Mouse (Mus musculus) CH12.LX (cell line): ENCODE measurements around the gene Sec24a. TPM values are rescaled to one million over a fixed set of nuclear protein-coding genes. Genes with fewer than 3 reads are reported as not detected.
"Not testable (repeated sequence)": the region's sequence is repeated elsewhere in the genome, so short reads cannot be mapped to it uniquely, and the experiment has no call there.

ENCODE experiments used
- DNase-seq: peaks from one replicate; pipeline ENCODE4 v3.0.0-alpha.2; 2013; ENCODE audit errors: extremely low read depth
- H3K27ac ChIP-seq: 2 replicates; pipeline ENCODE4 v1.5.1; 2012; ENCODE audit warnings: low read depth, mild to moderate bottlenecking, control low read depth, moderate library complexity; ENCODE audit not compliant: insufficient read depth
- H3K27me3 ChIP-seq: replicated peaks from 2 replicates; pipeline ENCODE3; 2012; ENCODE audit warnings: inconsistent platforms
- H3K36me3 ChIP-seq, 2 experiments: replicated peaks in 1 of 2; 2 replicates each; pipeline versions ENCODE3 to v1.6.1; 2012; ENCODE audit warnings: inconsistent platforms in 1 of 2, low read length in 1 of 2, mild to moderate bottlenecking in 1 of 2, mixed read lengths in 1 of 2, moderate library complexity in 1 of 2; ENCODE audit not compliant: control insufficient read depth in 1 of 2, insufficient read depth in 1 of 2
- H3K4me1 ChIP-seq, 2 experiments: 2 replicates each; pipeline ENCODE4 v1.6.1; 2012; ENCODE audit warnings: inconsistent platforms in 1 of 2, moderate library complexity in 1 of 2; ENCODE audit not compliant: insufficient read depth in 2 of 2, control insufficient read depth in 1 of 2
- H3K4me2 ChIP-seq: 2 replicates; pipeline ENCODE4 v1.6.1; 2012; ENCODE audit warnings: low read depth, mild to moderate bottlenecking, control low read depth; ENCODE audit not compliant: poor library complexity, insufficient read depth, severe bottlenecking
- H3K4me3 ChIP-seq, 3 experiments: fragments of 150-350 bp in 1 of 3; sonication (generic) in 1 of 3; replicated peaks in 1 of 3; 2 replicates each; pipeline versions ENCODE3 to v1.5.1; 2011 to 2012; ENCODE audit warnings: low read depth in 2 of 3, low read length in 2 of 3, mild to moderate bottlenecking in 2 of 3, moderate library complexity in 2 of 3, control low read depth in 1 of 3, improper control_type of control experiment in 1 of 3, inconsistent platforms in 1 of 3, mixed read lengths in 1 of 3; ENCODE audit not compliant: poor library complexity in 1 of 3
- H3K79me2 ChIP-seq: replicated peaks from 2 replicates; pipeline ENCODE4 v1.6.1; 2012; ENCODE audit warnings: mild to moderate bottlenecking, moderate library complexity; ENCODE audit not compliant: control insufficient read depth, poor library complexity, insufficient read depth, severe bottlenecking; ENCODE audit errors: extremely low read depth
- H3K9ac ChIP-seq: 2 replicates; pipeline ENCODE4 v1.6.1; 2012; ENCODE audit warnings: low read depth, mild to moderate bottlenecking, control low read depth, moderate library complexity; ENCODE audit not compliant: insufficient read depth
- H3K9me3 ChIP-seq: replicated peaks from 2 replicates; pipeline ENCODE3; 2012; ENCODE audit warnings: low read length, inconsistent platforms, mixed read lengths
- BHLHE40 ChIP-seq: IDR thresholded peaks from 2 replicates; pipeline ENCODE4 v1.6.1; 2011; ENCODE audit warnings: mild to moderate bottlenecking, low read depth, low read length, improper control_type of control experiment
- CHD1 ChIP-seq: IDR thresholded peaks from 2 replicates; pipeline ENCODE4 v1.6.1; 2012; ENCODE audit warnings: low read depth, low read length, improper control_type of control experiment, inconsistent platforms
- CHD2 ChIP-seq: IDR thresholded peaks from 2 replicates; pipeline ENCODE4 v1.6.1; 2011; ENCODE audit warnings: low read length, improper control_type of control experiment
- CTCF ChIP-seq, 2 experiments: IDR thresholded peaks in 1 of 2; conservative IDR thresholded peaks in 1 of 2; 2 replicates each; pipeline ENCODE4 v1.5.1; 2011 to 2012; ENCODE audit warnings: low read depth in 2 of 2, low read length in 2 of 2, improper control_type of control experiment in 1 of 2, inconsistent platforms in 1 of 2, mild to moderate bottlenecking in 1 of 2, moderate library complexity in 1 of 2
- ELF1 ChIP-seq: IDR thresholded peaks from 2 replicates; pipeline ENCODE4 v1.6.1; 2014; ENCODE audit warnings: low read depth, mild to moderate bottlenecking, inconsistent platforms, low read length, improper control_type of control experiment
- EP300 ChIP-seq: IDR thresholded peaks from 2 replicates; pipeline ENCODE4 v1.6.1; 2011; ENCODE audit warnings: low read length, improper control_type of control experiment
- JUN ChIP-seq: IDR thresholded peaks from 2 replicates; pipeline ENCODE4 v1.6.1; 2011; ENCODE audit warnings: low read depth, mild to moderate bottlenecking, low read length, improper control_type of control experiment, moderate library complexity; ENCODE audit not compliant: insufficient read depth
- MAX ChIP-seq: IDR thresholded peaks from 2 replicates; pipeline ENCODE4 v1.6.1; 2011; ENCODE audit warnings: low read length, improper control_type of control experiment
- MAZ ChIP-seq: IDR thresholded peaks from 2 replicates; pipeline ENCODE4 v1.6.1; 2012; ENCODE audit warnings: low read depth, mild to moderate bottlenecking, inconsistent platforms, low read length, improper control_type of control experiment, moderate library complexity
- MXI1 ChIP-seq: IDR thresholded peaks from 2 replicates; pipeline ENCODE4 v1.6.1; 2011; ENCODE audit warnings: mild to moderate bottlenecking, low read depth, low read length, improper control_type of control experiment
- MYC ChIP-seq: IDR thresholded peaks from 2 replicates; pipeline ENCODE4 v1.6.1; 2011; ENCODE audit warnings: low read depth, mild to moderate bottlenecking, improper control_type of control experiment, low read length
- NELFE ChIP-seq: IDR thresholded peaks from 2 replicates; pipeline ENCODE4 v1.6.1; 2011; ENCODE audit warnings: low read depth, low read length, improper control_type of control experiment
- PAX5 ChIP-seq: IDR thresholded peaks from 2 replicates; pipeline ENCODE4 v1.6.1; 2012; ENCODE audit warnings: low read length, inconsistent platforms, mixed read lengths
- POLR2AphosphoS2 ChIP-seq: IDR thresholded peaks from 2 replicates; pipeline ENCODE4 v1.6.1; 2011; ENCODE audit warnings: low read depth, low read length, improper control_type of control experiment
- RCOR1 ChIP-seq: conservative IDR thresholded peaks from 2 replicates; pipeline ENCODE4 v1.6.1; 2012; ENCODE audit warnings: low read depth, mild to moderate bottlenecking, inconsistent platforms, low read length, improper control_type of control experiment
- SMC3 ChIP-seq: IDR thresholded peaks from 2 replicates; pipeline ENCODE4 v1.6.1; 2011; ENCODE audit warnings: low read depth, low read length, improper control_type of control experiment
- TBP ChIP-seq: conservative IDR thresholded peaks from 2 replicates; pipeline ENCODE4 v1.6.1; 2011; ENCODE audit warnings: low read depth, low read length, improper control_type of control experiment
- TCF12 ChIP-seq: IDR thresholded peaks from 2 replicates; pipeline ENCODE4 v1.6.1; 2014; ENCODE audit warnings: low read depth, mild to moderate bottlenecking, inconsistent platforms, low read length, improper control_type of control experiment
- UBTF ChIP-seq: IDR thresholded peaks from 2 replicates; pipeline ENCODE4 v1.6.1; 2012; ENCODE audit warnings: low read depth, mild to moderate bottlenecking, inconsistent platforms, low read length, improper control_type of control experiment, moderate library complexity
- USF2 ChIP-seq: conservative IDR thresholded peaks from 2 replicates; pipeline ENCODE4 v1.6.1; 2011; ENCODE audit warnings: low read depth, low read length, improper control_type of control experiment
- ZMIZ1 ChIP-seq: IDR thresholded peaks from 2 replicates; pipeline ENCODE4 v1.6.1; 2012; ENCODE audit warnings: low read depth, mild to moderate bottlenecking, inconsistent platforms, low read length, improper control_type of control experiment
- dilution Hi-C: fragments of 300-500 bp; cut with MboI; formaldehyde crosslinking; loops from 2 replicates; pipeline ENCODE4 v1.14.3; 2020; ENCODE audit warnings: low sequenced_read_pairs; ENCODE audit not compliant: extremely low pct_unique_long_range_greater_than_20kb, extremely low pct_ligation_motif_present
- in situ Hi-C: fragments of 300-500 bp; cut with MboI; formaldehyde crosslinking; loops from 3 replicates; pipeline ENCODE4 v1.14.3; 2019; ENCODE audit warnings: low sequenced_read_pairs, low pct_ligation_motif_present, low pct_unique_long_range_greater_than_20kb, mixed read lengths
- polyA plus RNA-seq: library from polyadenylated mRNA; unstranded; fragments of >175 nt; gene quantifications from 2 replicates; pipeline ENCODE4 v1.2.1, GENCODE M21; 2012; ENCODE audit warnings: low read depth; ENCODE audit not compliant: insufficient read length
- total RNA-seq, 2 experiments: library from RNA; depleted of rRNA; stranded (reverse); fragments of 300-350 nt in 1 of 2; fragments of >200 nt in 1 of 2; gene quantifications; 2 replicates each; pipeline ENCODE4 v1.2.3; 2012 to 2014

Sec24a gene
- total and polyA plus RNA-seq, 3 experiments, result 5.5 to 16.8 (median 6.3) TPM

DNA sequence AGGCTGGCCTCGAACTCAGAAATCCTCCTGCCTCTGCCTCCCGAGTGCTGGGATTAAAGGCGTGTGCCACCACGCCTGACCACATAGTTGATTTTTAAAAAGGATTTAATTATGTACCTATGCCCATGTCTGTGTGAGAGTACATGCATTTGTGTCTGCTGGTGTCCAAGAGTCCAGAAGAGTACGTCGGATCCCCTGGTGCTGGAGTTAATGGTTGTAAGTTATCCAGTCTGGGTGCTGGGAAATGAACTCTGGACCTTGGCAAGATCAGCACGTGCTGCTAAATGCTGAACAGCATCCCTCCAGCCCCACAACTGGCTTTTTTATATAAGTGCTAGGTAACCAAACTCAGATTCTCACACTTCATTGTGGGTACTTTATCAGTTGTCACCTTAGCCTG lies 92.6 kb downstream of the Sec24a start:
- no peak for DNase-seq
- H3K27me3 ChIP-seq, result no peaks in the 10 kb centered on the region
- no peak overlapping the region for H3K4me3 ChIP-seq
- no peaks in the 10 kb centered on the region for H3K36me3 ChIP-seq
- in situ Hi-C loops, result no loop called here
- TF ChIP-seq NELFE, result no peak
- no peak for TF ChIP-seq CHD1
- no peak for TF ChIP-seq ZMIZ1
- no peak for TF ChIP-seq TCF12
- no peak overlapping the region for H3K27ac ChIP-seq
- no peaks in the 10 kb centered on the region for H3K9me3 ChIP-seq
- dilution Hi-C loops, result no loop called here
- H3K4me2 ChIP-seq, result no peak overlapping the region
- no peaks in the 10 kb centered on the region for H3K79me2 ChIP-seq
- no peak overlapping the region for H3K9ac ChIP-seq
- peaks cover 0 to 9% of the 10 kb centered on the region in 2 experiments; a peak in 2 of 4 replicates for H3K4me1 ChIP-seq

DNA sequence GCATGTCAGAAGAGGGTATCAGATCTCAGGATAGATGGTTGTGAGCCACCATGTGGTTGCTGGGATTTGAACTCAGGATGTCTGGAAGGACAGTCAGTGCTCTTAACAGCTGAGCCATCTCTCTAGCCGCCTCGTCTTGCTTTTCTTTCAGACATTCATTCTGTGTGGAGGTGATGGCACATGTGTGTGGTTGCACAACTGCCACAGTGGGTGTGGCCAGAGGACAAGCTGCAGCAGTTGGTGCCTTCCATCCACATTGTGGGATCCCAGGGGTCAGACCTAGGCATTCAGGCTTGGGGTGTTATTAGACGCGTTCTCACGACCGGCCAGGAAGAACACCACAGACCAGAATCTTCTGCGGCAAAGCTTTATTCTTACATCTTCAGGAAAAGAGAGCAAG lies 98.7 kb downstream of the Sec24a start:
- DNase-seq, H3K79me2 ChIP-seq, dilution Hi-C loops, H3K27me3 ChIP-seq, H3K4me3 ChIP-seq, in situ Hi-C loops, H3K9ac ChIP-seq, H3K4me1 ChIP-seq, H3K4me2 ChIP-seq, H3K9me3 ChIP-seq, H3K27ac ChIP-seq, H3K36me3 ChIP-seq: not testable (repeated sequence)

DNA sequence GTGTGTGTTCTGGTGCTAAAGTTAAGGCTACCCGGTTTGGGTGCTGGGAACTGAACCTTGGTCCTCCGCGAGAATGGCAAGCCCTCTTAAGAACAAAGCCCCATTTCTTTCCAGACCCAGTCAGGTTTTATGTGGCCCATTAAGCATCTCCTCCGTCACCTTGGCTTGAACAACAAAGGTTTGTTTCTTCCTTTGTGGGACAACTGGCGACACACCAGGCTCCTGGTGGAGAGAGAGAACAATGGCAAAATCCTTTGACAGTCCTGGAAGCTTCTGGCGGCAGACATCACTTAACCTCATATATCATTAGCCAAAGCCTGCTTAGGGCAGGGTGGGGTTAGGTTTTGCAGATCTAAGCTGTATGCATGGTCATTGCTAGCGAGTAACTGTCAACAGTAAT lies 100.8 kb downstream of the Sec24a start:
- no peak for DNase-seq
- Histone ChIP-seq H3K9me3 (no peaks in the 10 kb centered on the region), H3K27me3 (no peaks in the 10 kb centered on the region), H3K4me3 (no peak overlapping the region), H3K27ac (no peak overlapping the region), H3K36me3 (no peaks in the 10 kb centered on the region), H3K4me1 (peaks cover 0 to 13% of the 10 kb centered on the region in 2 experiments; a peak in 2 of 4 replicates), H3K9ac (no peak overlapping the region), H3K4me2 (no peak overlapping the region), H3K79me2 (no peaks in the 10 kb centered on the region)
- TF ChIP-seq BHLHE40, result no peak
- TF ChIP-seq MAZ, result no peak
- TF ChIP-seq SMC3, result no peak
- in situ Hi-C loops, result no loop called here
- dilution Hi-C loops, result no loop called here

DNA sequence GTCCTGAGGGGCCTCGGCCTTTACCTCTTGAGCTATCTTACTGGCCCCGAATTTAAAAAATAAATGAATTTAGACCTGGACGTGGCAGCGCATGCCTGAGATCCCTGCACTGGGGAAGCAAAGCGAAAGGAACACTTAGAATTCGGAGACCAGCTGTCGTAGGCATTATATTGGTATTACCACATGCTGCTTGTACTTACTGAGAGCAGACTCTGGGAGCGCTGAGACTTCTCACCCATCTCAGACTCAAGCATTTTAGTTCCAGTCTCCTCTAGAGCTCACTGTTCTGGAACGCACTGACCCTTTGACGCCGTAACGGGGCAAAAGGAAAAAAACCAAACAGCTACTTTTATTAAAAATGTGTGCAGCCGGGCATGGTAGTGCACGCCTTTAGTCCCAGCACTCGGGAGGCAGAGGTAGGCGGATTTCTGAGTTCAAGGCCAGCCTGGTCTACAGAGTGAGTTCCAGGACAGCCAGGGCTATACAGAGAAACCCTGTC lies 101.5 kb downstream of the Sec24a start:
- no peaks in the 10 kb centered on the region for H3K9me3 ChIP-seq
- dilution Hi-C loops, result no loop called here
- TF ChIP-seq ELF1, result no peak
- TF ChIP-seq EP300, result no peak
- no peak for TF ChIP-seq CTCF (conservative IDR thresholded peaks at IDR 0.05 in 1 of 2, IDR thresholded peaks at IDR 0.05 in 1 of 2; ENCODE audit: low read depth in 2 of 2, low read length in 2 of 2)
- no peak for TF ChIP-seq MXI1
- no peak for TF ChIP-seq POLR2AphosphoS2
- TF ChIP-seq JUN, result no peak
- TF ChIP-seq RCOR1, result no peak
- no peak for TF ChIP-seq TBP
- no peak for TF ChIP-seq MYC
- TF ChIP-seq PAX5, result no peak
- TF ChIP-seq MAX, result no peak
- no peak for TF ChIP-seq MAZ
- TF ChIP-seq UBTF, result no peak
- TF ChIP-seq CHD2, result no peak
- no peak for TF ChIP-seq USF2

More for the DNA sequence above, 101.5 kb downstream of the Sec24a start:
- Histone ChIP-seq H3K27ac (no peak overlapping the region), H3K27me3 (no peaks in the 10 kb centered on the region), H3K4me3 (no peak overlapping the region), H3K79me2 (no peaks in the 10 kb centered on the region), H3K36me3 (peaks cover 2 to 5% of the 10 kb centered on the region in 2 experiments), H3K9ac (no peak overlapping the region), H3K4me2 (no peak overlapping the region), H3K4me1 (peaks cover 0 to 13% of the 10 kb centered on the region in 2 experiments; a peak in 2 of 4 replicates)
- in situ Hi-C loops, result no loop called here
- no peak for DNase-seq
